Mouse (Mus musculus) heart, postnatal 25 days (tissue): ENCODE data around the gene Wfdc18. TPM values are rescaled to one million over a fixed set of nuclear protein-coding genes. Genes with fewer than 3 reads are reported as not detected.

ENCODE experiments used
- DNase-seq: peaks from one replicate; pipeline ENCODE4 v3.0.0; 2022; ENCODE audit warnings: low spot score
- intact Hi-C: fragments of 180-260 bp; cut with DNase I; formaldehyde crosslinking; loops from one replicate; pipeline ENCODE4 v1.15.1; 2025
- total RNA-seq, 2 experiments: library from RNA; stranded (reverse); gene quantifications; 2 replicates each; pipeline ENCODE4 v1.2.3; 2021

Gene Wfdc18
- total RNA-seq, 2 experiments from 2014 or later, result not detected

DNA sequence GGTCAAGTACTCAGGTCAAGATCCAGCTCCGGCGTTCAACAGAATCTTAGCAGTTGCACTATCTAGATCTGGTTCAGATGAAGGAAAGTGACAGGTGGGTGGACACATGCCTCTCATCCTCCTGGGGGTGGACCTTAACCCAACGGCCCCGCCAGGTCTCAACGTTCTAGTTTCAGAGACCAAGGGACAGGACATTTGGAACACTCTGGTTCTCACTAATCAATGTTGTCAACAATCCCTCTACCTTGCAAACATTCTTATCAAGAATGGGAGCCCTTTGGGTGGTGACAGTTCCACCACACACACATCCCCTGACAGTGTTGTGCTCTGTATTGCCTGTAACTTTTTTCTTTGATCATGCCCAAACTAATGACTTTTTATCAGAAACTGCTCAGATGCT lies 33.0 kb downstream of the Wfdc18 start:
- DNase-seq, result no peak
- intact Hi-C loops, result no loop called here

DNA sequence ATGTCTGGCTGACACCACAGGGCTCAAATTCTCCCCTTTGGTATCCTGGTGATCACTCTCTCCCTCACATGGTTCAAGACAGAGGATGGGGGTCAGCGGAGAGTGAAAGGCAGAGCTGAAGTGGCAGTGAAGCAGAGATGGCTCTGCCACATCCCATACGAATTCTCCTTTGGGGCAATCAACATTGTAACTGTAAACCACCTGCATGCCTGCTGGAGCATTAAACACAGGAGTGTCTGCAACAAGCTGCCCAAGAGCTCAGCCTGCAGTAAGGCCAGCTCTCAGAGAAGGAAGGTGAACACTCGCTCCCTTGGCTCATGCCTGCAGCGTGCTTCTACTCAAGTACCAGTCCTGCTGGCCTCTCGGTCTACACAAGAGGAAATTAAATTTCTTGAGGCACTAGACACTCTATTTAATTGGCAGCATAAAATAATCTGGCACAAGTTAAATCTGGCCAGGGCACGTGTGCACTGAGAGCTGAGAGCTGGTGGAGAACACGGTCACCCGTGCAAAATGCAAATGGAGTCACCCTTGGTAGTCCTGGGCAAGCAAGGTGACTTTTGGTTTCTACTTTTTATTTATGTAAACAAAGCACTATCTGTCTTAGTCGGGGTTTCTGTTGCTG lies 34.0 kb downstream of the Wfdc18 start:
- intact Hi-C loops, result no loop called here
- DNase-seq, result no peak

DNA sequence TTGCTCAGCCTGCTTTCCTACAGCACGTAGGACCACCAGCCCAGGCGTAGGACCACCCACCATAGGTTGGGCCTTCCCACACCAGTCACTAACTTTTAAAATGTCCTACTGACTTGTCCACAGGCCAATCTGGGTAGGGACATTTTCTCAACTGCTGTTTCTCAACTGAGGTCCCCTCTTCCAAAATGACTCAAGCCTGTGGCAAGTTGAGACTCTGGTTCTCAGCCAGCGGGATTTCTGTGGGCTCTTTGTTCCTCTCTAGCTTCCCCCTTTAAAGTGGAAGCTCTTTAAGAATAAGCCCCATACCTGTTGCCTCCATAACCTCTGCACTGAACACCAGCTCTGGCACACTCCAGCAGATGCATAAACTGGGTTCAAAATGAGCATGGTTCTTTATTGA lies 34.7 kb downstream of the Wfdc18 start:
- DNase-seq, result no peak
- intact Hi-C loops, result no loop called here

DNA sequence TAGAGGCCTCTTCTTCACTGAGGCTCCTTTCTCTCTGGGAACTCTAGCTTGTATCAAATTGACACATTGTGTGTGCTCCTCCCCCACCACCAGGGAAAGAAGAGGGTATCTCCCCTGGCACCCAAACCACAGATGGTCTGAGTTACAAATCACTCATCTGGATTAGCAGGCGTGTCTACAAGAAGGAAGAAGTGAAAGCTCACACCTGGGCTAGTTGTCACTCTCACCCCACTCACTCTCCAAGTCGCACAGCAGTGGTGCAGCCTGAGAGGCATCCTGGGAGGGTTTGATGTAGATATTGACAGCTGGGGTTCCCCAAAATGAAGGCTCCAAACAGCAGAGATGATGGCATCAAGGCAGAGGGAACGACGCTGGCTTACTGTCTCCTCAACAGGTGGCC lies 37.3 kb downstream of the Wfdc18 start:
- DNase-seq, result no peak
- intact Hi-C loops, result no loop called here

DNA sequence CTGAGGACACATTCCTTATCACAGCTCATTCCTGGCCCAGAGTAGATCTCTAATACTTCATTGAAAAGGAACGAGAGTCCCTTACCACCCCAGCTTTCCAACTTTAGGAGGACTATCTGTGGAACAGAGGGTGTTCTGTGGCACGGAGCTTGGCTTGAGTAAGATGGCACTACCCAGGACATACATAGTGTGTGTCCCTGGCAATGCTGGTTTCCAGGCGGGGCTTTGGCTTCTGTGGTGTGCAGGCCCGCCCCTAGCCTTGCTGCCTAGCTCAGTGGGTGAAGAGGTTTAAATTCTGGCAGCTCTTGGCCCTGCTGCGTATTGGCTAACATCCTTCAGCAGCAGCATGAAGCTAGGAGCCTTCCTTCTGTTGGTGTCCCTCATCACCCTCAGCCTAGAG lies 37.9 kb downstream of the Wfdc18 start, which contains the start of gene Wfdc21:
Wfdc21 (plus strand) TSS at position 260 of the 400 bp plus-strand sequence.
- DNase-seq, result no peak
- intact Hi-C loops, result no loop called here

DNA sequence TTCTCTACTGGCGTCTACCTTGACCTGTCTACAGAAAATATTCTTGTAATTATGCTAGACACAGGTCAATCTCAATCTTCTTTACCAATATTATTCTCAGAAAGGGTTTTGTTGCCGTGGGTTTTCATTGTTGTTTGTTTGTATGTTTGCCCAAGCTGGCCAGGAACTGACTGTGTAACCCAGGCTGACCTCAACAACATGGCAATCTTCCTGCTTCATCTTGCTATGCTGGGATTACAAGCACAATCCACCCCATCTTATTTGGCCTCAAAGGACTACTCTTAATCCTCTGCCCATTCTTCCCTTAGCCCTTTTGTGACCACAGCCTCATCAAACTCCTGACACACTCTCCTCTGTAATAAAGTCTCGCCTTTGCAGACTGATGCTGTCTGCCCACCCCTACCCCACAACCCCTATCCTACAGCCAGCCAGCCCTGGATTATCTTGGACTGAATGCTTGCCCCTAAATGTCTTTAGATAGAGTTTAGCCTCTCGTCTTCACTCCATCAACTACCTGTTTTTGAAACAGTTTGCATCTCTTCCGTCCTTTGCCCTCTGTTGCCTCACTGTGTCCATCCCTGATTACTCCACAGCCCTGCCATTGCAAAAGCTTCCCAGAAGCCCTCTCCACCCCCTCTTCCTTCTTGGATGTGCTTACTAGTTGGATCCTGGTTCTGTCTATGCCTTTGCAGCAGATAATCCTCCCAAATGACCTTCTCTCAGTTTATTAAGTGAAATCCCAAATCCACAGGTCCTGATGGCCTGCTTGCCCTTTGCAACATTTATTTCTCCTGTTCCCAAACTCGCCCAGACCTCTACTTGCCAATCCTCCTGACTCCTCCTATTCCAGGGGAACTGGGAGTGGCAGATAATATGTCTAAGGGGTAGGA lies 38.8 kb downstream of the Wfdc18 start:
- DNase-seq, result no peak
- intact Hi-C loops, result no loop called here

DNA sequence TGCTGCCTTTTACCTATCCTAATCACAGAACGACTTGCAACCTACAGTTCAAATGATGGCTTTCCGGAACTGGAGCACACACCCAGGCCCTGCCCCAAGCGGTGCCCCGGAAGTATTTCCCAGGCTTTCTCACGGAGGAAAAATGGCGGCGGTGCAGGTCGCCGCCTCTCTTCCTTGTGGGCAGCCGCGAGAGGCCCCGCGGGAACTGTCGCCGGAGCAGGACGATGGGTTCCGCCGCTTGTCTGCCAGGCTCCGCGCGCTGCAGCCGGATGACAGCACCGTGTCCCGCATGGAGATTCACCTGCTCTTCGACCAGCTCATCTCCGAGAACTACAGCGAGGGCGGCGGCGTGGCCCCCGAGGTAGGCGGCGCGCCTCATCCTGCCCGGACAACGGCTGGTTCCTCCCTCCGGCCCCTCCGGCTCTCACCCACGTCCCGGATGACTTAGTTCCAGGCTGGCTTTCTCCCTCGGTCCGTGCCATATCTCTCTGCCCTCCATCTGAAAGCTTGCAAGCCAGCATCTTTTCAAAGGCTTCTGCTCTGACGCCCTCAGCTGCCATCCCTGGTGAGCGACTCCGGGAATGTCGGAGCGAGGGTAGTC lies 44.9 kb downstream of the Wfdc18 start, which contains the start of gene Heatr6:
Heatr6 (plus strand) TSS at position 116 of the 601 bp plus-strand sequence.
- DNase-seq, result peak; percentile 75
- intact Hi-C loops, result no loop called here

DNA sequence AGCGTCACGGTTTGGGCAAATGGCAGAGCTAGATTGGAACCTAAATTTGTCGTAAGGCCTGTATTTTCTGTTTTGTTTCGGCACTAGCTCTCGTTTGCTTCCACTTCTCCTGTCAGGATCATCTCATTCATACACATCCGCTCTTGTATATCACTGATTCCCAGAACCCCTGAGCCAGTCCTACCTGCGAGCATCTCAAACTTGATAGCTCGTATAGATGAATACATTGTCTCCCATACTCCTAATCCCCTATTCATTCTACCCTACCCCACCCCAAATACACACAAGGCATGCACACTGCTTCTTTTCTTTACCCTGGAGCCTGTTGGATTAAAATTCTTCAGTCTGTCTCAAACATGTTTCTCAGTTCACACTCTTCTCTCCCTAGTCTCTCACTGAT lies 45.4 kb downstream of the Wfdc18 start:
- intact Hi-C loops, result no loop called here
- DNase-seq, result no peak

Other genes with a start within 250 kb of the Wfdc18 start
- gene Mmp28, start 245.9 kb upstream of the Wfdc18 start, total RNA-seq, result 1 to 10 TPM; 4.6 to 5.7 TPM
- 10 to 100 TPM; 33.7 to 33.8 TPM for gene Taf15, start 235.9 kb upstream of the Wfdc18 start, total RNA-seq
- not detected for gene Heatr9, start 186.8 kb upstream of the Wfdc18 start, total RNA-seq
- not detected for gene Ccl5, start 178.5 kb upstream of the Wfdc18 start, total RNA-seq
- gene Ccl9, start 130.4 kb upstream of the Wfdc18 start, total RNA-seq, result 10 to 100 TPM in 1 of 2 experiments, 1 to 10 TPM in 1; 7.0 to 11.7 TPM
- 10 to 100 TPM in 1 of 2 experiments, 1 to 10 TPM in 1; 9.9 to 10.4 TPM for gene Ccl6, start 115.9 kb upstream of the Wfdc18 start, total RNA-seq
- gene Rpl9-ps1, start 63.4 kb upstream of the Wfdc18 start, total RNA-seq, result not detected
- under 1 TPM in 1 of 2 experiments, not detected in 1; 0.36 TPM for gene Ccl3, start 59.7 kb upstream of the Wfdc18 start, total RNA-seq
- gene Ccl4, start 46.4 kb upstream of the Wfdc18 start, total RNA-seq, result not detected
- gene Wfdc17, start 5.0 kb upstream of the Wfdc18 start, total RNA-seq, result 1 to 10 TPM; 2.0 to 2.5 TPM
- gene Wfdc21, start 37.9 kb downstream of the Wfdc18 start, total RNA-seq, result not detected
- 1 to 10 TPM; 5.3 to 5.9 TPM for gene Heatr6, start 44.7 kb downstream of the Wfdc18 start, total RNA-seq
- gene Hnf1b, start 141.0 kb downstream of the Wfdc18 start, total RNA-seq, result not detected
- gene Ddx52, start 233.0 kb downstream of the Wfdc18 start, total RNA-seq, result 10 to 100 TPM in 1 of 2 experiments, 1 to 10 TPM in 1; 9.5 to 10.1 TPM